Mouse (Mus musculus) bone marrow, adult 2 months (tissue): ENCODE data around the gene Nfe2l2.

ENCODE experiments used
- CTCF ChIP-seq: fragments of 200-500 bp; IDR thresholded peaks from 2 replicates; pipeline ENCODE4 v1.5.1; 2011; ENCODE audit warnings: low read length, control low read depth; ENCODE audit not compliant: control insufficient read depth, insufficient read depth
- POLR2A ChIP-seq: fragments of 200-500 bp; IDR thresholded peaks from 2 replicates; pipeline ENCODE4 v1.6.1; 2011; ENCODE audit warnings: low read depth, mild to moderate bottlenecking, control low read depth, low read length, borderline replicate concordance; ENCODE audit not compliant: control insufficient read depth

DNA sequence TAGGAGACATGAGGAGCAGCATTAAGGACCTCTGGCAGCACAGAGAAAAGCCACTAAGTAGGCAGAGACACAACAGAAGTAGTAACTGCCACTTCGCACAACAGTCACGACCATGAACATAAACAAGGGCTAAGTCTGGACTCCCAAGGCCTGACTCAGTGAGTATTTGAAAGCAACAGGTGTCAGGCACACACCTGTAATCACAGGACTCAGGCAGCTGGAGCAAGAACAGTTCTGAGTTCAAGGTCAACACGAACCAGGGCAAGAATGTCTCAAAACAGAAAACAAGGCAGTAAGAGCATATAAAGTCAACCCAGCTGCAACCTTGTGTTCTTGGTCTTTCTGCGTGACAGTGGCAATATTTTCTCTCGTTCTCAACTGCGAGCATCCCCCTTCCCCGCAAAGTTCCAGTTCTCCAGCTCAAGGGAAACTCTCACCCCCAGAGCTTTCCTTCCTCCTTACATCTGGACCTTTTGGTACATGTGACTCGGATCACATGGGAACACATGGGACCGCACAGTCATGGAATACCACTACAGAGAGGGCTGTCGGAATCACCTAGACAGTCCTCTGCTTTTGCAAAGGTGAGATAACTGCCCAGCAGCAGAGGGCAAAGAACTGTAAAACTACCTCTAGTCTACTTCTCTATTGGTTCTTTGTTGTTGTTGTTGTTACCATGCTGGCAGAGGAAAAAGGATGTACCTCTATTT, 17.2 kb downstream of the Nfe2l2 start:
- no peak for TF ChIP-seq CTCF
- TF ChIP-seq POLR2A, result no peak
